Mouse (Mus musculus) CH12.LX (cell line): ENCODE measurements around the gene Acvr2b.

ENCODE experiments used
- CTCF ChIP-seq, 2 experiments: IDR thresholded peaks in 1 of 2; conservative IDR thresholded peaks in 1 of 2; 2 replicates each; pipeline ENCODE4 v1.5.1; 2011 to 2012; ENCODE audit warnings: low read depth in 2 of 2, low read length in 2 of 2, improper control_type of control experiment in 1 of 2, inconsistent platforms in 1 of 2, mild to moderate bottlenecking in 1 of 2, moderate library complexity in 1 of 2
- GABPA ChIP-seq: IDR thresholded peaks from 2 replicates; pipeline ENCODE4 v1.6.1; 2012; ENCODE audit warnings: low read depth, low read length, improper control_type of control experiment, inconsistent platforms; ENCODE audit not compliant: insufficient replicate concordance
- MAFK ChIP-seq: IDR thresholded peaks from 2 replicates; pipeline ENCODE4 v1.6.1; 2011; ENCODE audit warnings: low read length, improper control_type of control experiment; ENCODE audit not compliant: insufficient replicate concordance
- MAX ChIP-seq: IDR thresholded peaks from 2 replicates; pipeline ENCODE4 v1.6.1; 2011; ENCODE audit warnings: low read length, improper control_type of control experiment
- MAZ ChIP-seq: IDR thresholded peaks from 2 replicates; pipeline ENCODE4 v1.6.1; 2012; ENCODE audit warnings: low read depth, mild to moderate bottlenecking, inconsistent platforms, low read length, improper control_type of control experiment, moderate library complexity
- MYC ChIP-seq: IDR thresholded peaks from 2 replicates; pipeline ENCODE4 v1.6.1; 2011; ENCODE audit warnings: low read depth, mild to moderate bottlenecking, improper control_type of control experiment, low read length
- POLR2A ChIP-seq: IDR thresholded peaks from 2 replicates; pipeline ENCODE4 v1.6.1; 2011; ENCODE audit warnings: low read depth, mild to moderate bottlenecking, improper control_type of control experiment, low read length
- USF2 ChIP-seq: conservative IDR thresholded peaks from 2 replicates; pipeline ENCODE4 v1.6.1; 2011; ENCODE audit warnings: low read depth, low read length, improper control_type of control experiment

DNA sequence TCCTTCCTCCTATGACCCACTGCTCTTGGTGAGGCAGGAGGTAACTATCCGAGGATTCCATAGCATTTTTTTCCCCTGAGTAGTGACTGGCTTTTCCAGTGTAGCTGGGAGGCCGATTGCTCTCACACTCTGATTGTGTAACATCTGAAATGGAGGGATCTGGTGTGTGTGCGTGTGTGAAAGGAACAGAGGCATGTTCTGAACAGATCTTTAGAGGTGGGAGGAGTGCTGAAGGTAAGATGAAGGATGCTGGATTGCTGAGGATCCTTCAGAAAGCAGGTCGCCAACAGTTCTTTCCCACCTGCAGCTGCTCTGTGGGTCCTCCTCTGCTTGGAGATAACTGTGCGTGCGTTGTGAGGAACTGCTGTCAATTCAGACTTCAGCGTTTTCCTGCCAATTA lies 567 bp upstream of the Acvr2b start:
- TF ChIP-seq POLR2A (no peak), MAZ (no peak), CTCF (conservative IDR thresholded peaks at IDR 0.05 in 1 of 2, IDR thresholded peaks at IDR 0.05 in 1 of 2; ENCODE audit: low read depth in 2 of 2, low read length in 2 of 2) (no peak), GABPA (no peak), USF2 (no peak), MAX (no peak), MAFK (no peak), MYC (no peak)
